In the genomic region with DNA sequence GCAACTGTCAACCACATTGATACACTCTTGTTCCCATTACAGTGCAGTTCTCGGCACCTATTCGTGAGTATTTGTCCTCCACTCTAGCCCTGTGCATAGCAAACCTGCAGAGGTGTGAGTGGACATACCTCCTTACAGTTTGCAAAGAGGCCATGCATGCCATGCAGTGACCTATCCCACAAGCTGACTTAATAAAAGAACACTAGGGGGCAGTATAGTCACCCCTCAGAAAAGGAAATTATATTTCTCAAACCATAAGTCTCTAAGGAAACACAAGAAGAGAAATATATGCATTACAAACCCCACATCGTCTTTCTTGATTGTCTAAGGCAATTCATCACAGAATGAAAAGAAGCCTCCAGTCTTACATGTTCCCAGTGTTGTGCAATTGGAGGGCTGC, we compare ENCODE assay signal across 12 mouse cellular contexts. TPM values are rescaled to one million over a fixed set of nuclear protein-coding genes. Genes with fewer than 3 reads are reported as not detected.
DNase-seq lines count a peak whose midpoint lies in the region; ATAC-seq and TF ChIP-seq lines count a peak whose summit lies in the region.
"Had no signal": no experiment of that assay in that cellular context is flagged by ENCODE, and none has a peak within 500 bp of the region (broad histone marks: within the 10 kb centered on the region; RNA-seq: fewer than 3 reads in every experiment).

No protein-coding gene starts in this region.

- no peaks in the 10 kb centered on the region for H3K27me3 ChIP-seq in forebrain, embryonic 12.5 days
- H3K27me3 ChIP-seq: embryonic facial prominence, embryonic 12.5 days; limb, embryonic 15.5 days; neural tube, embryonic 15.5 days had no signal

- no peaks in the 10 kb centered on the region for H3K4me1 ChIP-seq in forebrain, embryonic 12.5 days
- H3K4me1 ChIP-seq: embryonic facial prominence, embryonic 12.5 days; limb, embryonic 15.5 days; neural tube, embryonic 15.5 days had no signal

- H3K4me2 ChIP-seq in forebrain, embryonic 12.5 days, result no peak overlapping the region
- H3K4me2 ChIP-seq: embryonic facial prominence, embryonic 12.5 days; limb, embryonic 15.5 days; neural tube, embryonic 15.5 days had no signal

- intact Hi-C loops in left cerebral cortex, adult 2 months (cut with DNase I), result loop anchor here (2.0 kb wide), 1 partner anchor 179 kb away; no protein-coding TSS in a partner anchor
- intact Hi-C loops in left cerebral cortex, postnatal 4 days (cut with DNase I), result loop anchor here (5.0 kb wide), 1 partner anchor 118 kb away; no protein-coding TSS in a partner anchor

- 61% methylated on average over 3 of the region's 3 CpGs for WGBS in forebrain, embryonic 12.5 days

- peak; percentile 74 for TF ChIP-seq CTCF in left cerebral cortex, adult 2 months (IDR thresholded peaks at IDR 0.05)

- ATAC-seq in cerebellum, adult (ENCODE audit: insufficient number of reproducible peaks, low FRiP score, low TSS enrichment), result no peak
- ATAC-seq in forebrain, embryonic 12.5 days (ENCODE audit: low FRiP score), result no peak

- H3K9me3 ChIP-seq in forebrain, embryonic 12.5 days, result no peaks in the 10 kb centered on the region
- H3K9me3 ChIP-seq: limb, embryonic 15.5 days; neural tube, embryonic 15.5 days had no signal

- H3K36me3 ChIP-seq in forebrain, embryonic 12.5 days (replicated peaks), result no peaks in the 10 kb centered on the region
- H3K36me3 ChIP-seq: embryonic facial prominence, embryonic 12.5 days; limb, embryonic 15.5 days; neural tube, embryonic 15.5 days had no signal

- H3K4me3 ChIP-seq in left cerebral cortex, adult 2 months, result no peak overlapping the region
- H3K4me3 ChIP-seq in forebrain, embryonic 12.5 days (replicated peaks), result no peak overlapping the region
- H3K4me3 ChIP-seq: embryonic facial prominence, embryonic 12.5 days; limb, embryonic 15.5 days; neural tube, embryonic 15.5 days had no signal

- no peak overlapping the region for H3K9ac ChIP-seq in forebrain, embryonic 12.5 days
- H3K9ac ChIP-seq: embryonic facial prominence, embryonic 12.5 days; limb, embryonic 15.5 days; neural tube, embryonic 15.5 days had no signal

- peak; percentile 23 for DNase-seq in cerebellum, adult 9-10 months
- no peak for DNase-seq in left cerebral cortex, adult 2 months (ENCODE audit: extremely low spot score in 1 of 2, low spot score in 2 of 2)
- no peak for DNase-seq in left cerebral cortex, postnatal 4 days
- peak; percentile 25 for DNase-seq in R1 (ENCODE audit: low read depth, low spot score)
- peak; percentile 42 for DNase-seq in mesoderm, embryonic 11.5 days (ENCODE audit: low read depth, low spot score)
- DNase-seq in right cerebral cortex, postnatal 10 days (ENCODE audit: low spot score in 2 of 2), result no peak

- H3K27ac ChIP-seq in left cerebral cortex, adult 2 months, result no peak overlapping the region
- no peak overlapping the region for H3K27ac ChIP-seq in forebrain, embryonic 12.5 days
- H3K27ac ChIP-seq: embryonic facial prominence, embryonic 12.5 days; limb, embryonic 15.5 days; neural tube, embryonic 15.5 days had no signal

RNA-seq across cellular contexts. Expression of a gene that starts 37.3 kb away (rescaled TPM):
- not detected for total RNA-seq in left cerebral cortex, adult 2 months (2021)
- total RNA-seq in left cerebral cortex, postnatal 4 days (2021), result not detected
- polyA plus RNA-seq in forebrain, embryonic 12.5 days (2016; fragmentation: Nextera tagmentation; extraction: Ambion mirVana), result not detected in 2 replicates
- polyA plus RNA-seq: embryonic facial prominence, embryonic 12.5 days; heart, embryonic 14.5 days; limb, embryonic 15.5 days; neural tube, embryonic 15.5 days had no signal

RNA-seq across cellular contexts. Expression of a gene that starts 41.2 kb away (rescaled TPM):
- total RNA-seq in left cerebral cortex, adult 2 months (2021), result 1 to 10 TPM; 2.5 to 4.4 TPM
- 10 to 100 TPM in 1 of 2 experiments, 1 to 10 TPM in 1; 8.2 to 11.1 TPM for total RNA-seq in left cerebral cortex, postnatal 4 days (2021)
- polyA plus RNA-seq in forebrain, embryonic 12.5 days (2016; fragmentation: Nextera tagmentation; extraction: Ambion mirVana), result 2.4 and 2.6 TPM in 2 replicates
- polyA plus RNA-seq: heart, embryonic 14.5 days had no signal

Comparison
In these comparisons a context has a peak if more than half of its experiments do, and no peak if none do; other contexts are left out.
1. DNase-seq: peak in cerebellum, adult 9-10 months (single experiment), R1 (single experiment) and mesoderm, embryonic 11.5 days (single experiment); none in left cerebral cortex, adult 2 months (0 of 2), left cerebral cortex, postnatal 4 days (single experiment) and right cerebral cortex, postnatal 10 days (0 of 2).